Mouse (Mus musculus) T-helper 2 cell (primary cell): Measurements from ENCODE around the gene Pemt.
"Not testable (repeated sequence)": the region's sequence is repeated elsewhere in the genome, so short reads cannot be mapped to it uniquely, and the experiment has no call there.

ENCODE experiments used
- in situ Hi-C: fragments of 300-600 bp; cut with MboI, MseI; formaldehyde crosslinking; loops from one replicate; pipeline ENCODE4 v1.15.1; 2025; ENCODE audit warnings: high pct_unique_total_duplicates

The Pemt gene

DNA sequence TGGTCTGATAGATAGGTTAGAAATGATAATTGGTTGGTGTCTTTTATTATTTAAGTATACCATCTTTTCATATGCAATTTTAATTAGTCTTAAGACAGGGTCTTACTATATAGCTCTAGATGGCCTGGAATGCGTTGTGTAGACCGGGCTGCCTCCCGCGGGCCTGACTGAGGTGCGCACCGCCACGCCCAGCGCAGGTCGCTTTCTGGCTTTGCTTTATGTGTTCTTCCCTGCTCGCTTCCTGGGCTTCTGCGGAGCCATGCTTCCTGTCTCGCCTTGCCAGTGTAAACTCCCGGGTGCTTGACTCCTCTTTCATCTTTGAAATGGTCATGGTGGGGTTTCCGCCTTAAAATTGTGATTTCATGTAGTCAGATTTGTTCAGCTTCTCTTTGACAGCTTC lies 93.4 kb downstream of the Pemt start:
- in situ Hi-C loops: no loop called here

DNA sequence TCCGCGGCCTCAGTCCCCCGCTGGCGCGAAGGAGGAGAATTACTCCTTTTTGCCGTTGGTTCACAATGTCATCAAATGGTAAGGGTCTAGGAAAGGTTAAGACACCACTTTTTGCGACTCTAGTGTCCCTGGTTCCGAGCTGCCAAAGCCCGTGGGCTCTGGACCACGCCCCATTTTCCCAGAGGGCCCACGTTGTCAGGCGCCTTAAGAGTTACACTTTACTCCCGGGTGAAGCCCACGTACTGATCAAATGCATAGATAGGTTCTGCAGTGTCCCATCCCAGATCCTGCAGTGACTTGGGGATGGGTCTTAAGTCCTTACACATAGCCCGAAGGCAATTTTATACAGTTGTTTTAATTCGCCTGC lies 97.9 kb downstream of the Pemt start:
- in situ Hi-C loops: no loop called here

DNA sequence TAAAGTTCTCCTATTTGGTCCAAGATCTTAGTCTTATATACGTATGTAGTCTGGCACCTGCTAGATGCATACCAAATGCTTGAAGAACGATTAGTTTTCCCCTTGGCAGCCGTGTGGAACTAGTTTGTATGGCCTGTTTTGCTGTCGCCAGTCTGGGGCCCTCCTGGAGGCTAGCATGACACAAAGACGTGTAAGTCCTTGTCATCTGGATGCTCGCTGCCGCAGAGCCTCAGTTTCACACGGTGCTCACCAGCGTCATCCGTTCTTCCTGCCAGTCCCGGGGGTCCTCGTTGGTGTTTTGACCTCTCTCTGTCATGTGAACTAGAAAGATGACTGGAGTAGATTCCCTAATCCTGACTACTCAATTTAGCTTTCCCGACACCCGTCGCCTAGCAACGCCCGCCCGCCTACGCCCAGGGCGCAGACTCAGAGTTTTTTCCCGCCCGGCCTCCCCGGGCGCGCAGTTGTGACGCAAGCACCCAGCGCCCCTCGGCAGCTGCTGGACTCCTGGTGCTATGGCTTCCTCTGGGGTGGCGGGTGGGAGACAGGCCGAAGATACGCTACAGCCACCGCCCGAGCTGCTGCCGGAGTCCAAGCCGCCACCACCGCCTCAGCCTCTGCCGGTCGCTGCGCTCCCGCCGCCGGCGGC lies 98.4 kb downstream of the Pemt start, which contains the start of gene Med9:
TSS of gene Med9 (plus strand) at position 455 of the 649 bp plus-strand sequence.
- in situ Hi-C loops: no loop called here

DNA sequence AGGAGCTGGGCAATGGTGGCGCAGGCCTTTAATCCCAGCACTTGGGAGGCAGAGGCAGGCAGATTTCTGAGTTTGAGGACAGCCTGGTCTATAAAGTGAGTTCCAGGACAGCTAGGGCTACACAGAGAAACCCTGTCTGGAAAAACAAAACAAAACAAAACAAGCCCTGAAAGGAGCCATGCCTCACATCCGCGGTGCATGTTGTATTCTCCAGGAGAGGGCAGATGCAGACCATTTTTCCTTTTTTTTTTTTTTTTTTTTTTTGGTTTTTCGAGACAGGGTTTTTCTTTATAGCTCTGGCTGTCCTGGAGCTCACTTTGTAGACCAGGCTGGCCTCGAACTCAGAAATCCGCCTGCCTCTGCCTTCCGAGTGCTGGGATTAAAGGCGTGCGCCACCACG lies 101.4 kb downstream of the Pemt start:
- in situ Hi-C loops: not testable (repeated sequence)

DNA sequence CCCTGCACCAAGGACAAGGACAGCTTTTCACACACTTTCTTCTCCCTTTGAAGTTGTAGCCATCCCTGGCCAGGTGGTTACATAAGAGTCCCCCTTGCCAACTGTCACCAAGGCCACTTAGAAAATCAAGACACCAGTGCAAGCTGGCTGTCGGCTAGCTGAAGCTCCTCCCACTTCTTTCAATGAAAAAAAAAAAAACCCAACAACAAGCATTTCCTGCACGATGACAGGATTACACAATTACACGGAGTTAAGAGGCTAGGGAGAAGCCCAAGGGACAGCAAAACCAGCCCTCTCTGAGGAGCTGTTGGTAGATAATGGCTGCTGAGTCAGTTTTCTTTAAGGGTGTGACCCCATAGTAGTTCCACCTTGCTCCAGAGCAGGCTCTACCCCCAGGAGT lies 104.9 kb downstream of the Pemt start:
- in situ Hi-C loops: no loop called here

DNA sequence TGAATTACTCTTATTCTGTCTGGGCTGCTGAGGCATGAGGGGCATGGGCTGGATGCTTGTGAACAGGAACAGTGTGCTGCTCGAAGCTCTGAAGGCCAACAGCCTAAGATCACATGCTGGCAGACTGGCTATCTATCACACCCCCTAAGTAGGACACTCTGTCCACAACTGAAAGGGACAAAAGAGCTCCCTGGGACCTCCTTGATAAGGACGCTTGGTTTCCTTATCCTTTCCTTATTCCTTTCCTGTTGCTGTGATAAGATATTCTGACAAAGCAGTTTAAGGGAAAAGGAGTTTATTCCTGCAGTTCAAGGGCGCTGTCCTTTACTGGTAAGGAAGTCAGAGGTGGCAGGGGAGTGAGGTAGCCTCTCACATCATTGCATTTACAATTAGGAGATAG lies 105.6 kb downstream of the Pemt start:
- in situ Hi-C loops: no loop called here

DNA sequence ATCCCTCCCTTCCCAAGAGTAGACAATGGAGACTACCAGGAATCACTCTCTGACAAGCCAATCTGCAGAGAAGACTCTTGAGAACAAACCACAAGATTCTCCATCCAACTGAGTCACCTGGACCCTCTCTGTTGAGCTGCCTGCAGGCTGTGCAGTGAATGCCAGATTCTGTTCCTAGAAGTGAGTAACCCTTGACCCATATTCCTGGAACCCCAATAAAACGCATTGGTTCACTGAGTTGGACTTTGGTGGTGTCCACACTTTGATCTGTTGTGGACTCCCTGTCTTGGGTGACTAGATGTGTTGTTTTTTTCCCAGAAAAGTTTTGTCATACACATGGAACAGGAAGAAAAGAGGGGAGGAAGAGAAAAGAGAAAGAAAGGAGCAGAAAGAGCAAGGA lies 106.5 kb downstream of the Pemt start:
- in situ Hi-C loops: no loop called here

DNA sequence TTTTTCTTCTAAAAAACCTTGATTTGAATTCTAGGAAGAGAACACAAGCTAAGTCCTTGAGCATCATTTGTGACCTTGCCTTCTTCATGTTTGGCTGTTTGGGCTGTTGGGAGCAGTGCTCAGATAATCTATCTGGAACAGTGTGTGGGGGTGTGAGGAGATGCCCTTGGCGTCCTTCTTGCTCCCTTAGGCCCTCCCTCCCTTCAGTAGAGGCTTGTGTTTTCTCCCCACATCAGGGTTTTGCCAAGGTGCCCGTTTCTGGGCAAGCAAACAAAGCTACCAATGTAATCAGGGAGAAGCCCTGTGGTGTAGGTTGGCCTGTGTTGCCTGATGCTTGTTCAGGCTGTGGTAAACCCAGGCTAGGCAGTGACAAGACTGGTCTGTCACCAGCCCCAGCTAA lies 108.7 kb downstream of the Pemt start:
- in situ Hi-C loops: no loop called here

DNA sequence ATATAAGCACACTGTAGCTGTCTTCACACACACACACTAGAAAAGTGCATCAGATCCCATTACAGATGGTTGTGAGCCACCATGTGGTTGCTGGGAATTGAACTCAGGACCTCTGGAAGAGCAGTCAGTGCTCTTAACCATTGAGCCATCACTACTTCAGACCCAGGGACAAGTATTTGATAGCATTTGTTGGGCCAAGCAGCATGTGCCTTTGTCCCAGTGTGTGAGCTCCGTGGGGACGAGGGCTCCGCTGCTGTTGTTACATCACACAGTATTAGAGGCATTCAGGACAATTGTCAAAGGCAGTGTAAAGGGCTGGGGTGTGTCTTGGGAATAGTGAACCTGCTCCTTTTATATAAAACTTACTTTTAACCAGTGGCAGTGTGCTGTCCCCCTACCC lies 109.3 kb downstream of the Pemt start:
- in situ Hi-C loops: no loop called here

DNA sequence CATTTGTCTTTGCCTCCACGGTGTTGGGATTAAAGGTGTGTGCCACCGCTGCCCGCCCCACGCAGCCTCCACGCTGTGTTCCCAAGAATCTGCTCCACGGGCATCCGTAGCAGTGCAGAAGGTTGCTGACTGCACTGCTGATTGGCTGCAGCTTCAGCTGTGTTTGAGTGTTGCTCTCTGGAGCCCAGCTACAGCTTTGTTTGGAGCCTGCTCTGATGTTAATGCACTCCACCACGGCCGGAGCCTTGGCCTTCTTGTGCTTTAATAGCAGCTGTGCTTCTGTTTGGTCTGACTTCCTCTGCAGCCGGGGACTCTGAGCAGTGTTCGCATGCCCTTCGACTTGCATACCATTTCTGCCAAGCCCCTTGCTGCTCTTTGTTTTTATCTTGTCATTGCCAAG lies 112.3 kb downstream of the Pemt start:
- in situ Hi-C loops: no loop called here

DNA sequence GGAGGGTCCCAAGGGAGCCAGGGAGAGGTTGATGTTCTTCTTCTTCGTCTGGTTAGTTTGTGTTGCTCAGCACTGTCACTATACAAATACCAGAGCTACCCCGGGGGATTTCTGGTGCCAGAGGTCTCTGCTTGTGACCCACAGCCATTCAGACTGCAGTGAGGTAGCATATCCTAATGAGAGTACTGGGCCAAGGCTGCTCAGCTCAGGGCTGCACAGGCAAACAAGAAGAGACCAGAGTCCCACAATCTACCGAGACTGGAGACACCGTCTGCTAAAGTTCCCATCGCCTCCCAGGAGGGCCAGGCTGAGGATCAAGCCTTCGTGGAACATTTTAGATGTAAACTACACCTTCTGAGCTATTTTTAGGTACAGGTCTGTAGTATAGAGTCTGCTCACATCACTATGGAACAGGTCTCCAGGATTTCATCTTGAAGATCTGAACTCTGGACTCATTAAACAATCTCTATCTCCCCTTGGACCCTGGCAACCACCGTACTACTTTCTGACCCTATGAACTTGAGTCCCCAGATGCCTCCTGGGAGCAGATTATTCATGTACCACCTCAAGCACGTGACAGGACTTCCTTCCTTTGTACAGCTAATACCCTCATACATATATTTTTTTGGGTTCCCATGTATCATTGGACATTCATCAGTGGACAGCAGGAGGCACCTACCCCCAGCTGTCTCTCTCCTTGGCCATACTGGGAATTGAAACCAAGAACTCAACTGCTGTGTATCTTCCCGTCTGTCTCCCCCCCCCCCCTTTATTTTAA lies 113.5 kb downstream of the Pemt start:
- in situ Hi-C loops: no loop called here

DNA sequence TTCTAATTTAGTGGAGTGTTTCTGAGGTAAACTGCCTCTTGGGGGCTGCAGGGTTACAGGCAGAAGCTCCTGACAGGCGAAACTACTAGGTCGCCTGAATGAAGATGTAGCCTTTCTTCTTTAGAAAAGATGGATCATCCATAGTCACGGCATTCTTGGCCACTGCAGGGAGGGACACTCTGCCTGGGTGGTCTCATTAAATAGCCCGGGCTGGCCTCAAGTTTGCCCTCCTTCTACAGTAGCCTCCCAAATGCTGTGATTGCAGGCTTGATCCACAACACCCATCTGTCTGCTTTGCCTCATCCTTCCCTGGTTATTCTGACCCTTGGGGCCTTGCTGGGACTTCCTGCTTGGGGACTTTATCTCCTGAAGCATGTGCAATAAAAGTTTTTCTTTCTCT lies 116.3 kb downstream of the Pemt start:
- in situ Hi-C loops: no loop called here

DNA sequence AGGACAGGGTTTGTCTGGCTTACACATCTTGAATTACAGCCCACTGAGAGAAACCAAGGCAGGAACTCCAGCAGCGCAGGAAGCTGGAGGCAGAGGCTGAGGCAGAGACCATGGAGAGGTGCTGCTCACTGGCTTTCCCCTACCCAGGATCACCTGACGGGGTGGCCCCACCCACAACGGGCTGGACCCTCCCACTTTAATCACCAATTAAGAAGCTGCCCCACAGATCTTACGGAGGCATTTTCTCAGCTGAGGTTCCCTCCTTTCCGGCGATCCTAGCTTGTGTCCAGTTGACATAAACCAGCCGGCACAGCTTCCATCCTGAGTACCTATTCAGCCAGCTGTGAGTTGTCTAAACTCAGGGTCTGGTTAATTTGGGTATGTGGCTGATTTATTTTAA lies 125.0 kb downstream of the Pemt start:
- in situ Hi-C loops: no loop called here
